Comparison of ENCODE assay signal across 8 mouse cellular contexts in the genomic region with DNA sequence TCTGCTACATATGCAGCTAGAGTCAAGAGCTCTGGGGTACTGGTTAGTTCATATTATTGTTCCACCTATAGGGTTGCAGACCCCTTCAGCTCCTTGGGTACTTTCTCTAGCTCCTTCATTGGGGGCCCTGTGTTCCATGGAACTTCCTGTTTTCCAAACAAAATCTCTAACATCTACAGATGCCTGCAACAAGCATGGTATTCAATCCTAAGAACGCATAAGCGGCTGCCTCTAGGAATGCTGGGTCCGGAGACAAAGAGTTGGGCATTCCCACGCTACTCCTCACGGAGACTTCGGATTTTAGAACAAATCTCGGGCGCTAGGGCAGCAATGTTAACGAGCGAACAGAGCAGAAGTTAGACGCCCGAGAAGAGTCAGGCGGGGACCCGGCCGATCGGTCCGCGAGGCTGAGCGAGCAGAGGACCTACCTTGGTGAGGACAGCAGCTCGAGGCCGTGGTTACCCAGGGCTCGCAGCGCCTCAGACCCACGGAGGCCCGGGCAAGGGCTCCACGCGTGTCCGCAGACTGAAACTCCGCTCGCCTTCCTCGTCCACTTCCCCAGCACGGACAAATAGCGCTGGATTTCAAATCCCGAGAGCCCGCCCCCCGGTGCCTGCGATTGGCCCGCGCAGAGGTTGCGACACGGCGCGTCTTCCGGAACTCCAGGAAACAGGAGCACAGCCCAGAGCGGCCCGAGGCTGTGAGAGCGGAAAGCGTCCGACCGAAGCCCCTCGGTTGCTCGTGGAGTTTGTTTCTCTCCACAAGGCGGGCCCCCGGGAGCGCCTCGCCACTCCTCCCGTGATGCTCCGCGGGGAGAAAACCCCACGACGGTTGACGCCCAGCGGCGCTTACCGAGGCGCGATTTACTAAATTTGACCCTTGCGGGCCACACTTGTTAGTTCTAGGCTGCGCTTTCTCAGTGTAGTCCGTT. TPM values are rescaled to one million over a fixed set of nuclear protein-coding genes. Genes with fewer than 3 reads are reported as not detected.
DNase-seq lines count a peak whose midpoint lies in the region; ATAC-seq lines count a peak whose summit lies in the region.

TSS of gene Mis18bp1 (minus strand) at position 584 of the 931 bp plus-strand sequence.

- peaks cover 9% of the 10 kb centered on the region for H3K4me1 ChIP-seq in lung, embryonic 16.5 days (replicated peaks; ENCODE audit: control insufficient read depth, insufficient read depth, low read length)

- peak within 1 kb of the TSS; percentile 98 for H3K27ac ChIP-seq in lung, embryonic 16.5 days (ENCODE audit: low read length)

- peak; percentile 98 to 99 for ATAC-seq in hematopoietic stem cell, adult 5-6 weeks (replicated peaks in 1 of 2; ENCODE audit: insufficient read depth in 1 of 2, low FRiP score in 2 of 2, low TSS enrichment in 1 of 2, low read depth in 1 of 2, poor library complexity in 2 of 2, severe bottlenecking in 2 of 2)
- peak; percentile 99 for ATAC-seq in lung, embryonic 16.5 days (ENCODE audit: low read depth)

- peak within 1 kb of the TSS; percentile 81 for H3K9ac ChIP-seq in lung, embryonic 16.5 days (ENCODE audit: low read length)

- WGBS in lung, embryonic 16.5 days = under 1% methylated on average over 70 of the region's 70 CpGs

- peak within 1 kb of the TSS; percentile 88 for H3K4me3 ChIP-seq in lung, embryonic 16.5 days (ENCODE audit: low read length)

- peak within 1 kb of the TSS; percentile 50 for H3K4me2 ChIP-seq in lung, embryonic 16.5 days (ENCODE audit: low read depth, low read length)

- DNase-seq in MEL-GATA-1-ER (ENCODE audit: extremely low read depth, low read depth) = peak; percentile 92
- DNase-seq in cerebellum, adult 8-10 months = peak; percentile 92
- peak; percentile 95 for DNase-seq in forelimb bud, embryonic 11.5 days (ENCODE audit: low read depth, low spot score)
- DNase-seq in layer of hippocampus, adult 9-10 months (ENCODE audit: low spot score) = peak; percentile 82
- peak; percentile 87 for DNase-seq in ovary, postnatal 10 days (ENCODE audit: low spot score)
- peak; percentile 94 to 96 for DNase-seq in thymus, postnatal 10 days (ENCODE audit: low spot score in 2 of 2)

- no peaks in the 10 kb centered on the region for H3K27me3 ChIP-seq in lung, embryonic 16.5 days (ENCODE audit: control insufficient read depth, insufficient read depth, low read depth, low read length)

- 0 out of 2 replicates have a peak, but pooled peaks cover 2% of the 10 kb centered on the region for H3K36me3 ChIP-seq in lung, embryonic 16.5 days (ENCODE audit: control insufficient read depth, insufficient read depth, low read length)

- no peaks in the 10 kb centered on the region for H3K9me3 ChIP-seq in lung, embryonic 16.5 days (ENCODE audit: control insufficient read depth, low read length)

RNA-seq across cellular contexts. Expression of gene Mis18bp1, which starts in this region (rescaled TPM):
- 60.4 and 61.8 TPM in 2 replicates for total RNA-seq in hematopoietic stem cell, adult 5-6 weeks (2017)
- 58.7 and 66.7 TPM in 2 replicates for polyA plus RNA-seq in lung, embryonic 16.5 days (2015; fragmentation: Nextera tagmentation; extraction: Ambion mirVana)

Comparison
In these comparisons a context has a peak if more than half of its experiments do, and no peak if none do; other contexts are left out.
1. Peak in every context shown above with its lines: DNase-seq, ATAC-seq, H3K4me3 ChIP-seq and H3K27ac ChIP-seq.